Mouse (Mus musculus): ENCODE data around the gene Fktn.
"Not testable (repeated sequence)": the region's sequence is repeated elsewhere in the genome, so short reads cannot be mapped to it uniquely, and the experiment has no call there.

The Fktn gene

GRCm38 (mm10) chr4:53770958-53771735, 57.3 kb downstream of the Fktn start:
- no peak for DNase-seq (ENCODE audit: inconsistent age in 2 of 2, low spot score in 1 of 2)

- no peak for DNase-seq (ENCODE audit: inconsistent age in 2 of 2, low spot score in 1 of 2)
Observed at GRCm38 (mm10) chr4:53772004-53772403, 58.2 kb downstream of the Fktn start.

- no peak for DNase-seq (ENCODE audit: inconsistent age in 2 of 2, low spot score in 1 of 2)
Observed at GRCm38 (mm10) chr4:53773911-53774310, 60.1 kb downstream of the Fktn start.

GRCm38 (mm10) chr4:53781396-53781795, 67.6 kb downstream of the Fktn start:
- DNase-seq (ENCODE audit: inconsistent age in 2 of 2, low spot score in 1 of 2) = no peak

- DNase-seq (ENCODE audit: inconsistent age in 2 of 2, low spot score in 1 of 2) = no peak
Observed at GRCm38 (mm10) chr4:53782216-53783070, 68.6 kb downstream of the Fktn start.

- no peak for DNase-seq (ENCODE audit: inconsistent age in 2 of 2, low spot score in 1 of 2)
Observed at GRCm38 (mm10) chr4:53785746-53786398, 72.1 kb downstream of the Fktn start.

GRCm38 (mm10) chr4:53786851-53787250, 73.1 kb downstream of the Fktn start:
- DNase-seq (ENCODE audit: inconsistent age in 2 of 2, low spot score in 1 of 2) = no peak

- DNase-seq (ENCODE audit: inconsistent age in 2 of 2, low spot score in 1 of 2) = no peak
Observed at GRCm38 (mm10) chr4:53789346-53789745, 75.5 kb downstream of the Fktn start.

GRCm38 (mm10) chr4:53794257-53794966, 80.6 kb downstream of the Fktn start:
- no peak for DNase-seq (ENCODE audit: inconsistent age in 2 of 2, low spot score in 1 of 2)

GRCm38 (mm10) chr4:53795086-53795485, 81.3 kb downstream of the Fktn start:
- DNase-seq (ENCODE audit: inconsistent age in 2 of 2, low spot score in 1 of 2) = no peak

GRCm38 (mm10) chr4:53795706-53796105, 81.9 kb downstream of the Fktn start:
- DNase-seq (ENCODE audit: inconsistent age in 2 of 2, low spot score in 1 of 2) = no peak

GRCm38 (mm10) chr4:53796865-53797772, 83.3 kb downstream of the Fktn start:
- no peak for DNase-seq (ENCODE audit: inconsistent age in 2 of 2, low spot score in 1 of 2)

- DNase-seq (ENCODE audit: inconsistent age in 2 of 2, low spot score in 1 of 2) = no peak
Observed at GRCm38 (mm10) chr4:53798896-53799676, 85.3 kb downstream of the Fktn start.

- DNase-seq (ENCODE audit: inconsistent age in 2 of 2, low spot score in 1 of 2) = no peak
Observed at GRCm38 (mm10) chr4:53799753-53800152, 86.0 kb downstream of the Fktn start.

- DNase-seq (ENCODE audit: inconsistent age in 2 of 2, low spot score in 1 of 2) = not testable (repeated sequence)
Observed at GRCm38 (mm10) chr4:53803674-53804073, 89.9 kb downstream of the Fktn start.

- not testable (repeated sequence) for DNase-seq (ENCODE audit: inconsistent age in 2 of 2, low spot score in 1 of 2)
Observed at GRCm38 (mm10) chr4:53806428-53806827, 92.6 kb downstream of the Fktn start.

GRCm38 (mm10) chr4:53818320-53818719, 104.5 kb downstream of the Fktn start:
- no peak for DNase-seq (ENCODE audit: inconsistent age in 2 of 2, low spot score in 1 of 2)

- peak; percentile 38 to 88 for DNase-seq (ENCODE audit: inconsistent age in 2 of 2, low spot score in 1 of 2)
Observed at GRCm38 (mm10) chr4:53823697-53824096, 109.9 kb downstream of the Fktn start.

- DNase-seq (ENCODE audit: inconsistent age in 2 of 2, low spot score in 1 of 2) = no peak
Observed at GRCm38 (mm10) chr4:53824831-53825230, 111.0 kb downstream of the Fktn start.
